Mouse (Mus musculus) E14TG2a.4 (cell line): ENCODE data around the gene Anapc1.

Experiments
- CTCF ChIP-seq: conservative IDR thresholded peaks from 2 replicates; pipeline ENCODE4 v1.5.1; 2014; ENCODE audit warnings: low read length
- NANOG ChIP-seq: IDR thresholded peaks from 2 replicates; pipeline ENCODE4 v1.6.1; 2014; ENCODE audit warnings: borderline replicate concordance, low read length, mixed read lengths

GRCm38 (mm10) chr2:128572726-128573624 lies 114.2 kb downstream of the Anapc1 start:
- TF ChIP-seq CTCF (peak; percentile 84), NANOG (no peak)
